Mouse (Mus musculus) hindbrain, embryonic 16.5 days (tissue): ENCODE results near the gene Cdt1. TPM values are rescaled to one million over a fixed set of nuclear protein-coding genes. Genes with fewer than 3 reads are reported as not detected.

Experiments
- ATAC-seq: fragments of 200-750 bp; cut with Nextera tagmentation; 2 replicates; pipeline ENCODE4 v1.8.0; 2017; ENCODE audit warnings: moderate TSS enrichment, moderate library complexity
- H3K27ac ChIP-seq: fragments of 300-500 bp; sonication (generic); 2 replicates; pipeline ENCODE4 v1.5.1; 2014; ENCODE audit warnings: low read depth, mild to moderate bottlenecking, control low read depth, low read length, moderate library complexity
- H3K27me3 ChIP-seq: fragments of 300-500 bp; sonication (generic); replicated peaks from 2 replicates; pipeline ENCODE4 v1.6.1; 2014; ENCODE audit warnings: low read length; ENCODE audit not compliant: control insufficient read depth, insufficient read depth
- H3K36me3 ChIP-seq: fragments of 300-500 bp; sonication (generic); 2 replicates; pipeline ENCODE4 v1.6.1; 2014; ENCODE audit warnings: mild to moderate bottlenecking, low read length, moderate library complexity, mixed read lengths; ENCODE audit not compliant: control insufficient read depth, insufficient read depth
- H3K4me1 ChIP-seq: fragments of 300-500 bp; sonication (generic); 2 replicates; pipeline ENCODE4 v1.6.1; 2014; ENCODE audit warnings: low read depth, low read length; ENCODE audit not compliant: control insufficient read depth, insufficient read depth
- H3K4me2 ChIP-seq: fragments of 300-500 bp; sonication (generic); 2 replicates; pipeline ENCODE4 v1.6.1; 2014; ENCODE audit warnings: mild to moderate bottlenecking, low read length, control low read depth, moderate library complexity
- H3K4me3 ChIP-seq: fragments of 300-500 bp; sonication (generic); 2 replicates; pipeline ENCODE4 v1.5.1; 2014; ENCODE audit warnings: mild to moderate bottlenecking, low read length, control low read depth, moderate library complexity
- H3K9ac ChIP-seq: fragments of 300-500 bp; sonication (generic); 2 replicates; pipeline ENCODE4 v1.6.1; 2014; ENCODE audit warnings: low read depth, mild to moderate bottlenecking, control low read depth, low read length, moderate library complexity
- H3K9me3 ChIP-seq: fragments of 300-500 bp; sonication (generic); 2 replicates; pipeline ENCODE4 v1.6.1; 2014; ENCODE audit warnings: mild to moderate bottlenecking, low read length, moderate library complexity; ENCODE audit not compliant: control insufficient read depth
- WGBS: fragments of 180-500 bp; shearing (Covaris S2); extraction: QIAGEN DNeasy Blood & Tissue Kit; methylation state at CpG from one replicate; pipeline ENCODE4 v1.1.7; 2014; 5-methylcytosine and 5-hydroxymethylcytosine counted together
- polyA plus RNA-seq: library from polyadenylated mRNA; unstranded; fragments of >200 nt; fragmentation: Nextera tagmentation; extraction: Ambion mirVana; gene quantifications from 2 replicates; pipeline ENCODE4 v1.2.1, GENCODE M21; 2015

Cdt1 gene
- polyA plus RNA-seq, 1 experiment from 2014 or later, result 8.0 TPM

DNA sequence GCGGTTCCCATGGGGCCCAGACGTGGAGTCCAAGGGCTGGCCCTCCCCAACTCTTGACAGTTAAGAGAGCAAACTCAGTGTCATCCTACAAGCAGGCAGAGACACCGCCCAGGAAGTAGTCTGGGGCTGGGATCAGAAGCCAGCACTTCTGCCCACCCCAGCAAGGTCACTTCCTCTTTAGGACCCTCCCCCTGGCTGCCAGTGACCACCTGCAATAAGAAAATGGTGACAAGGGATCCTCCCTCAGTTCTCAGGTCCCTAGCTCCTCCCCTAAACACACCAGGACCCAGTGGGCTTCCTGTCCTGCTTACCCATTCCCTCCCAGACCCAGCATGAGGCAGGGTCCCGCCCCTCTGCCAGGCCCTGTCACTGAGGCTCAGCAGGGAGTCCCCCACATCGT, 20.0 kb upstream of the Cdt1 start:
- WGBS, result 36% methylated on average over 5 of the region's 5 CpGs
- ATAC-seq, result no peak
- Histone ChIP-seq H3K9me3 (no peaks in the 10 kb centered on the region), H3K4me3 (no peak overlapping the region), H3K27ac (no peak overlapping the region), H3K4me1 (peaks cover 18% of the 10 kb centered on the region), H3K4me2 (no peak overlapping the region), H3K9ac (no peak overlapping the region), H3K27me3 (peaks cover 16% of the 10 kb centered on the region), H3K36me3 (no peaks in the 10 kb centered on the region)

DNA sequence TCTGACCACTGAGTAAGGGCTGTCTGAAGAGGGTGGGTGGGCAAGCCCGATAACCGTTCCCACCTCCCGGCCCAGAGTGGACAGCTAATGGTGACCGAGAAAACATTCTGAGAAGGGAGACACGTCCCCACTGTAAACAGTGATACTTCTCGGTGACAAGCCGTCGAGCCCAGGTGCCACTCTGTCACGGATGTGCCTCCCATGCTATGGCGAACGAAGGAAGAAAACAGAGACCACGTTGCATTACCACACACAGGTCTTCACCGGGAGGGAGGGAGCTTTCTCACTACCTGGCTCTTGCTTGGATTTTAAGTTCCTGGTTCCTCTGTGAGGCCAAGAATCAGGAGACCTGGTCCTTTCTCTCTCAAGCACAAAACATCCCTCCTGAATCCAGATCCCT, 19.5 kb upstream of the Cdt1 start:
- Histone ChIP-seq H3K27ac (no peak overlapping the region), H3K36me3 (no peaks in the 10 kb centered on the region), H3K4me2 (no peak overlapping the region), H3K4me3 (no peak overlapping the region), H3K4me1 (peaks cover 18% of the 10 kb centered on the region), H3K9ac (no peak overlapping the region), H3K27me3 (peaks cover 16% of the 10 kb centered on the region), H3K9me3 (no peaks in the 10 kb centered on the region)
- ATAC-seq, result no peak
- 79% methylated on average over 13 of the region's 13 CpGs for WGBS

DNA sequence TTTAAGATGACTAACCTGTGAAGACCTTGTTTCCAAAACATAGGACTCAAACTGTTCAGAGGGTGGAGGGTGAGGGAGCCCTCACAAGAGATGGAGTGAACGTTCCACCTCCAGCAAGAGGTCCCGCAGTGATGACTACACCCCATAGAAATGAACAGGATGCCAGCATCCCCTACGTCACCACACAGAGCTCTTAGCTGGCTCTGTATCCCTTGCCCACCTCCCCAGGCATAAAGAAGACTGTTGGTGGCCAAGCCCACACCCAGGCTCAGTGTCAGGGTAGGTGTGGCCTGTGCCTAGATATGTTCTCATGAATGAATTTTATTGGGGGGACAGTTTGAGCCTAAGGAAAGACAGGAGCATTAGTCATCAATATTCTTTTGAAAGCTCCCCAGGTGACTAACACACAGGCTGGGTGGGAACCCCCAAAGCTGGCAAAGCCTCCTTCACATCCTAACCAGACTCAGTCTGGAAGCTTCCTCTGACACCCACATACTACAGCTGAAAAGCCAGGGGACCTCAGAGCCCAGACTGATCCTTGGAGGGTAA, 18.9 kb upstream of the Cdt1 start:
- Histone ChIP-seq H3K9me3 (no peaks in the 10 kb centered on the region), H3K27me3 (peaks cover 16% of the 10 kb centered on the region), H3K4me2 (no peak overlapping the region), H3K4me1 (peaks cover 18% of the 10 kb centered on the region), H3K27ac (no peak overlapping the region), H3K9ac (no peak overlapping the region), H3K4me3 (no peak overlapping the region), H3K36me3 (no peaks in the 10 kb centered on the region)
- ATAC-seq, result no peak
- 82% methylated on average over 3 of the region's 3 CpGs for WGBS

DNA sequence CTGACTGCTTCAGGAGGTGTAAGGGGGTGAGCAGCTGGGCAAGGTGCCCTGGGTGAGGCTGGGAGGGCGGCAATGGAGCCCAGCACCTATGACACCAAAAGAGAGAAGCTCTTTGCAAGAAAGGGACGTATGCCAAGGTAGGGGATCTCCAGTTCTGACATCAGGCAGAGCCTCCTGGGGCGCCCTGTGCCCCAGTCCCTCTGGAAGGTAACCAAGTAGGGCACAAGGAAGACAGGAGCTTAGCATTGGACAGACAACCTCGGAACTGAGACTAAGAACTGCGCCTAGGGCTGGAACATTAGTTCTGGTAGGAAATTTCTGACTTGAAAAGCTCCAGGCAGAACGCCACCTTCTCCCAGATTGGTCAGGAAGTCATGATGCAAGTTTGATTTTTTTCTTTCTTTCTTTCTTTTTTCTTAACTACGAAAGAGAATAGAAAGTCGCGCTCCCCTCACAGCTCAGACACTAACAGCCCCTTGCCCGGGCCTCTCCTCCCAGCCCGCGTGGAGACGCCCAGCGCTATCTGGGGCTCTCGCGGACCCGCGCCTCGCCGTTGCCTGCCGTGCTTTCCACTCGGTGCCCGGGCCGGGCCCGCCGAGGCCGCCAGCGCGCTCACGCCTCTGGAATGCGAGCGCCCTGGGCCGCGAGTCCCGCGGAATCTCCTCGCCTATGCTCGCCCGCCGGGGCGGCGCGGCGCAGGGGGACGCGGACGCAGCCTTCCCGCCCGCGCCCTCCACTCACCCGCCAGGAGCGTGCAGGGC, 17.4 kb upstream of the Cdt1 start:
- Histone ChIP-seq H3K4me3 (peak overlapping the region; percentile 62), H3K4me2 (peak overlapping the region; percentile 93), H3K9me3 (no peaks in the 10 kb centered on the region), H3K27ac (peak overlapping the region; percentile 39; the same call in 1 of the 2 replicates), H3K36me3 (no peaks in the 10 kb centered on the region), H3K9ac (peak overlapping the region; percentile 71), H3K4me1 (peaks cover 18% of the 10 kb centered on the region), H3K27me3 (peaks cover 16% of the 10 kb centered on the region)
- 5% methylated on average over 33 of the region's 52 CpGs for WGBS
- ATAC-seq, result peak; percentile 57

DNA sequence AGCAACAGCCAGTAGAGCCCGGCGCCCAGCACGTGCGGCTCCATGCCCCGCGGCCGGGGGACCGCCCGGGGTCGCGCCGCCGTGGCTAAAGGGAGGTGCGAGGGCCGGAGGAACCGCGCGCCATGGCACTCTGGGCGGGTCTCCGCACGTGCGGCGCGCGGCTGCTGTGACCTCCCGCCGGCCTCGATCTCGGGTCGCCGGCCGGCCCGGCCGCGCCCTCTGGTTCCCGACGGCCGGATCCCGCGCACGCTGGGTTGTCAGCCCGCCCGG, 16.9 kb upstream of the Cdt1 start:
- H3K27me3 ChIP-seq, result peaks cover 16% of the 10 kb centered on the region

DNA sequence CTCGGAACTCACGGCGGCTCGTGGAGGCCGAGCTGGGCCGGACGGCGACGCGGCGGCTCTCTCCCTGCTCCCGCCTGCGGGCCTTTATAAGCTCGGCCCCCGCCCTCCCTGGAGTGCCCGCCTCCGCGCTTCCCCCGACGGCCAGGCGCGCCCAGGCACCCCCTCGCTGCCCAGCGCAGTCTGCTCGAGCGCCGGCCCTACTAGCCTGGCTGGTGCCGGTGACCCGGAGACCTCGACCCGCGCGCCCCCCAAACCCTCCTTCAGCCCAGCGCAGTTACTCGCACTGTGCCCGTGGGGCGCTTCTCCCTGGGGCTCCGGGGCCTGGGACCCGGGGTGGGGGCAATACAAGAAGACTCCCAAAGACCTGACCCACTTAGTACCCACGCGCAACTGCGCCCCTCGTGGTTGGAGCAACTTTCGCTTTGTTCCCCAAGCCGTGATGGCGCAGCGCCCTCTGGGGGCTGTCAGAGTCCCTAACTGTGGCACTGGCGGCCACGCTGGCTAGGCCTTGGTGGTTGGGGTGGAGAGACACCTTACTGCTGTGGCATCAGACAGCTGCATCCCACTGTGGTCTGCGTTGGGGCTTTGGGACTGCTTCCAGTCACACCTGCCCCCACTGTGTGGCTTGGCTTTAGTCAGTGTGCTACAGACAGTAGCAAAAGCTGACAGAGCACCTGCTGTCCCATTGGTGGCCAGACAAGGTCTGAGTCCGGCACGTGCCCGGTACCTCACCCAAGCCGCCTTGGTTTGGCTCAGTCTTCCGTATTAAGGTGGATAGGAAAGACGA, 16.4 kb upstream of the Cdt1 start, which contains the start of gene Piezo1:
Gene Piezo1, minus strand, starts transcription at position 65 of the 787 bp plus-strand sequence.
- peaks cover 16% of the 10 kb centered on the region for H3K27me3 ChIP-seq
- H3K4me3 ChIP-seq, result peak within 1 kb of the TSS; percentile 62
- H3K4me1 ChIP-seq, result peaks cover 18% of the 10 kb centered on the region
- no peaks in the 10 kb centered on the region for H3K9me3 ChIP-seq
- H3K36me3 ChIP-seq, result no peaks in the 10 kb centered on the region
- peak within 1 kb of the TSS; percentile 93 for H3K4me2 ChIP-seq
- ATAC-seq, result peak; percentile 71
- H3K9ac ChIP-seq, result peak within 1 kb of the TSS; percentile 71
- H3K27ac ChIP-seq, result peak within 1 kb of the TSS; percentile 39; the same call in 1 of the 2 replicates
- WGBS, result 11% methylated on average over 56 of the region's 56 CpGs

More for the DNA sequence above, 16.9 kb upstream of the Cdt1 start:
- H3K9me3 ChIP-seq, result no peaks in the 10 kb centered on the region
- H3K27ac ChIP-seq, result peak overlapping the region; percentile 39; the same call in 1 of the 2 replicates
- no peaks in the 10 kb centered on the region for H3K36me3 ChIP-seq
- H3K9ac ChIP-seq, result peak overlapping the region; percentile 71
- H3K4me2 ChIP-seq, result peak overlapping the region; percentile 93
- peak overlapping the region; percentile 62 for H3K4me3 ChIP-seq
- H3K4me1 ChIP-seq, result peaks cover 18% of the 10 kb centered on the region
- ATAC-seq, result peak; percentile 65; the same call in 1 of the 2 replicates
- 0% methylated on average over 18 of the region's 43 CpGs for WGBS

DNA sequence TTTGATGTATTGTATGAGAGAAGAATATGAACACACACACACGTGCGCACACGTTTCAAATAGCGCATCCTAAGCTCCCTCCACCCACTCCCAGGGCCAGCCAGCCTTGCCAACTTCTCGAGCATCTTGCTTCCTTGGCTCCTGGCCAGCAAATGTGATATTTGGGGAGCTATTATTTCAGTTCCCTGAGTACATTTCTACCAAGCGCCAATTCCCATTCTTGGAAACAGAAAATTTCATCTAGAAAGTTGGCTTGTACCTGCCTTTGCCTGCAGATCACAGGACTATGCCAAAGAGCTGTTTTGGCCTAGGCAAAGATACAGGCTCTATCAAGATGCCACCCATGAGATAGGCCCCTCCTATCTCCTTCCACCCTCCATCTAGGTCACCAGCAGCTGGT, 13.0 kb upstream of the Cdt1 start:
- Histone ChIP-seq H3K9ac (no peak overlapping the region), H3K4me2 (no peak overlapping the region), H3K27ac (no peak overlapping the region), H3K27me3 (peaks cover 15% of the 10 kb centered on the region), H3K4me3 (no peak overlapping the region), H3K36me3 (no peaks in the 10 kb centered on the region), H3K9me3 (no peaks in the 10 kb centered on the region), H3K4me1 (peaks cover 13% of the 10 kb centered on the region)
- no peak for ATAC-seq
- 51% methylated on average over 6 of the region's 6 CpGs for WGBS

DNA sequence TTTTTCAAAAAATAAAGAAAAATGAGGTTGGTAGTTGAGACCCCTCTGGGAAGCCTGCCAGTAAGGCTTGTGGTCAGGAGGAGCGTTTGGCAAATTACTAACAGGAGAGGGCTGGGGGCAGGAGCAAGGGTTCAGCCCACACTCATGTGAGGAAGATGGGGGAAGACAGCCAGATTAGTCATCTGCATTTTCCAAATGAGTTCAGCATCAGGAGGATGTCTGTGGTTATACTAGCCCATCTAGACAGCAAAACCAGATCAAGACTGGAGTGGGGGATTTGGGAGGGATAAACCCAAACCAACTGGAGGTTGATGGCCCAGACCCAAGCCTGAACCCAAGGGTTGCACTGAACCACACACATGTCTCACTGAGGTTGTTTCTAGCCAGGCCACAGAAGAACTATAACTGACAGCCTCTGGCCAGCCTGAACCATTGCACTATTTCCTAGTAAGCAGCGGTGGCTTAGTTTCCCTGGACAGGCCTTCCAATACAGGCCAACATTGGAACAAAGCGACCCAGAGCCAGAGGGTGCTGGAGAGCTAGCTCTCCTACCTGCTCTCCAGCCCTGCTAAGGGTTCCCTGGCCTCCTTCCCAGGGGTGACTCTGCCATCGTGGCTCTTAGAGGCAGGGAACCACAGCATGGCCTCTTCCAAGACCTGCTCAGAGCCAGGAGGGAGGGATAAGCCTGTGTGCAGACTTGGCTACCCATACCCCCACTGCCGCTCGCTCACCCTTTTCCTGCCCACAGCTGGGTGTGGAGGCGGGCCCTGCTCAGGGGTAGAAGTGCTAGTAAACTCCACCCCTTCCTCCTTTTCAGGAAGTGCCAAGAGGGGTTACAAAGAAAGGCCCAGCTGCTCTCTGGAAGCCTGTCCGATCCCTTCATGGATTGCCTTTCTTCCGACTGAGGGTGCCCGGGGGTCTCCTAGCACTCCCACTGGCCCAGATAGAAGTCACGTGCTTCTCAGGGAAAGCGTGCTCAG, 11.5 kb upstream of the Cdt1 start:
- peaks cover 8% of the 10 kb centered on the region for H3K27me3 ChIP-seq
- peak overlapping the region; percentile 27 for H3K9ac ChIP-seq
- WGBS, result 55% methylated on average over 12 of the region's 12 CpGs
- ATAC-seq, result 0 out of 2 replicates have a peak, but pooled peaks have one; percentile 50
- no peaks in the 10 kb centered on the region for H3K9me3 ChIP-seq
- H3K4me2 ChIP-seq, result peak overlapping the region; percentile 17; the same call in 1 of the 2 replicates
- H3K27ac ChIP-seq, result no peak overlapping the region
- no peak overlapping the region for H3K4me3 ChIP-seq
- H3K4me1 ChIP-seq, result peaks cover under 1% of the 10 kb centered on the region; the same call in 1 of the 2 replicates
- no peaks in the 10 kb centered on the region for H3K36me3 ChIP-seq
